Mouse (Mus musculus) embryonic facial prominence, embryonic 13.5 days (tissue): Measurements from ENCODE around the gene Atp6v0a1. TPM values are rescaled to one million over a fixed set of nuclear protein-coding genes. Genes with fewer than 3 reads are reported as not detected.

Experiments used
- ATAC-seq: fragments of 200-750 bp; cut with Nextera tagmentation; 2 replicates; pipeline ENCODE4 v1.8.0; 2017; ENCODE audit warnings: low read depth; ENCODE audit not compliant: insufficient number of reproducible peaks, insufficient read depth, low FRiP score, low TSS enrichment
- H3K27ac ChIP-seq: fragments of 300-500 bp; sonication (generic); 2 replicates; pipeline ENCODE4 v1.5.1; 2015; ENCODE audit warnings: moderate library complexity, mild to moderate bottlenecking, inconsistent platforms
- H3K27me3 ChIP-seq: fragments of 300-500 bp; sonication (generic); 2 replicates; pipeline ENCODE4 v1.6.1; 2015; ENCODE audit warnings: mild to moderate bottlenecking, inconsistent platforms
- H3K36me3 ChIP-seq: fragments of 300-500 bp; sonication (generic); 2 replicates; pipeline ENCODE4 v1.6.1; 2015; ENCODE audit warnings: mild to moderate bottlenecking, inconsistent platforms
- H3K4me1 ChIP-seq: fragments of 300-500 bp; sonication (generic); 2 replicates; pipeline ENCODE4 v1.6.1; 2015; ENCODE audit warnings: inconsistent platforms
- H3K4me2 ChIP-seq: fragments of 300-500 bp; sonication (generic); 2 replicates; pipeline ENCODE4 v1.6.1; 2015; ENCODE audit warnings: moderate library complexity, mild to moderate bottlenecking, inconsistent platforms
- H3K4me3 ChIP-seq: fragments of 300-500 bp; sonication (generic); 2 replicates; pipeline ENCODE4 v1.5.1; 2015; ENCODE audit warnings: mild to moderate bottlenecking, inconsistent platforms
- H3K9ac ChIP-seq: fragments of 300-500 bp; sonication (generic); 2 replicates; pipeline ENCODE4 v1.6.1; 2015; ENCODE audit warnings: mild to moderate bottlenecking, inconsistent platforms
- H3K9me3 ChIP-seq: fragments of 300-500 bp; sonication (generic); 2 replicates; pipeline ENCODE4 v1.6.1; 2016; ENCODE audit warnings: inconsistent platforms
- WGBS: fragments of 180-500 bp; shearing (Covaris S2); methylation state at CpG from one replicate; pipeline ENCODE4 v1.1.7; 2015; ENCODE audit warnings: mixed read lengths; 5-methylcytosine and 5-hydroxymethylcytosine counted together
- polyA plus RNA-seq: library from polyadenylated mRNA; unstranded; fragments of >200 nt; fragmentation: Nextera tagmentation; extraction: Ambion mirVana; gene quantifications from 2 replicates; pipeline ENCODE4 v1.2.1, GENCODE M21; 2015

Atp6v0a1 gene
- polyA plus RNA-seq, 1 experiment from 2014 or later = 33.2 TPM

- Histone ChIP-seq H3K27ac (no peak overlapping the region), H3K4me1 (peaks cover 24% of the 10 kb centered on the region), H3K4me2 (peak overlapping the region; percentile 49), H3K4me3 (peak overlapping the region; percentile 24), H3K9ac (peak overlapping the region; percentile 28; the same call in 1 of the 2 replicates), H3K36me3 (peaks cover 3% of the 10 kb centered on the region; the same call in 1 of the 2 replicates), H3K9me3 (no peaks in the 10 kb centered on the region), H3K27me3 (peaks cover 58% of the 10 kb centered on the region)
- no peak for ATAC-seq
- WGBS = 2% methylated on average over 27 of the region's 27 CpGs
Observed at GRCm38 (mm10) chr11:101079746-101080145, 70.5 kb downstream of the Atp6v0a1 start.

GRCm38 (mm10) chr11:101080421-101080820, 71.2 kb downstream of the Atp6v0a1 start:
- peaks cover 24% of the 10 kb centered on the region for H3K4me1 ChIP-seq
- H3K9ac ChIP-seq = no peak overlapping the region
- 51% methylated on average over 5 of the region's 5 CpGs for WGBS
- H3K36me3 ChIP-seq = peaks cover 10% of the 10 kb centered on the region
- no peak overlapping the region for H3K27ac ChIP-seq
- no peak overlapping the region for H3K4me2 ChIP-seq
- H3K9me3 ChIP-seq = no peaks in the 10 kb centered on the region
- peaks cover 58% of the 10 kb centered on the region for H3K27me3 ChIP-seq
- ATAC-seq = no peak
- H3K4me3 ChIP-seq = no peak overlapping the region

GRCm38 (mm10) chr11:101081659-101082058, 72.4 kb downstream of the Atp6v0a1 start:
- Histone ChIP-seq H3K36me3 (peaks cover 15% of the 10 kb centered on the region), H3K4me2 (peak overlapping the region; percentile 99), H3K4me1 (peaks cover 30% of the 10 kb centered on the region), H3K9me3 (no peaks in the 10 kb centered on the region), H3K27ac (peak overlapping the region; percentile 87; the same call in 1 of the 2 replicates), H3K27me3 (peaks cover 51% of the 10 kb centered on the region), H3K9ac (peak overlapping the region; percentile 88), H3K4me3 (peak overlapping the region; percentile 71)
- WGBS = 5% methylated on average over 10 of the region's 10 CpGs
- no peak for ATAC-seq

- Histone ChIP-seq H3K27ac (peak within 1 kb of the TSS; percentile 87), H3K4me3 (peak within 1 kb of the TSS; percentile 71), H3K9ac (peak within 1 kb of the TSS; percentile 88), H3K27me3 (peaks cover 44% of the 10 kb centered on the region), H3K4me2 (peak within 1 kb of the TSS; percentile 99), H3K4me1 (peaks cover 34% of the 10 kb centered on the region), H3K9me3 (no peaks in the 10 kb centered on the region), H3K36me3 (peaks cover 15% of the 10 kb centered on the region)
- 0% methylated on average over 51 of the region's 51 CpGs for WGBS
- ATAC-seq = peak; percentile 84
Observed at GRCm38 (mm10) chr11:101082208-101083082, 73.2 kb downstream of the Atp6v0a1 start, which contains the start of gene Coasy. Coasy (plus strand) TSS chr11:101082565.

GRCm38 (mm10) chr11:101083083-101083697, 73.9 kb downstream of the Atp6v0a1 start:
- 30% methylated on average over 19 of the region's 19 CpGs for WGBS
- Histone ChIP-seq H3K9me3 (no peaks in the 10 kb centered on the region), H3K27ac (peak overlapping the region; percentile 87), H3K27me3 (peaks cover 36% of the 10 kb centered on the region), H3K4me1 (peaks cover 41% of the 10 kb centered on the region), H3K36me3 (peaks cover 19% of the 10 kb centered on the region), H3K9ac (peak overlapping the region; percentile 88), H3K4me3 (peak overlapping the region; percentile 71), H3K4me2 (peak overlapping the region; percentile 99)
- ATAC-seq = no peak

- H3K9ac ChIP-seq = 0 out of 2 replicates have a peak overlapping the region, but pooled peaks have one; percentile 88
- ATAC-seq = no peak
- H3K36me3 ChIP-seq = peaks cover 27% of the 10 kb centered on the region
- no peak overlapping the region; the same call in 1 of the 2 replicates for H3K4me2 ChIP-seq
- no peaks in the 10 kb centered on the region for H3K9me3 ChIP-seq
- H3K27me3 ChIP-seq = peaks cover 26% of the 10 kb centered on the region
- H3K27ac ChIP-seq = no peak overlapping the region
- H3K4me3 ChIP-seq = no peak overlapping the region
- 82% methylated on average over 14 of the region's 14 CpGs for WGBS
- H3K4me1 ChIP-seq = peaks cover 42% of the 10 kb centered on the region
Observed at GRCm38 (mm10) chr11:101084246-101084645, 75.0 kb downstream of the Atp6v0a1 start.

- peaks cover 33% of the 10 kb centered on the region for H3K36me3 ChIP-seq
- ATAC-seq = no peak
- peaks cover 20% of the 10 kb centered on the region for H3K27me3 ChIP-seq
- H3K4me3 ChIP-seq = no peak overlapping the region
- no peak overlapping the region for H3K9ac ChIP-seq
- peaks cover 36% of the 10 kb centered on the region for H3K4me1 ChIP-seq
- H3K27ac ChIP-seq = 0 out of 2 replicates have a peak overlapping the region, but pooled peaks have one; percentile 7
- 92% methylated on average over 12 of the region's 12 CpGs for WGBS
- no peaks in the 10 kb centered on the region for H3K9me3 ChIP-seq
- H3K4me2 ChIP-seq = no peak overlapping the region
Observed at GRCm38 (mm10) chr11:101084811-101085210, 75.6 kb downstream of the Atp6v0a1 start.

- WGBS = 91% methylated on average over 18 of the region's 18 CpGs
- ATAC-seq = no peak
- H3K4me3 ChIP-seq = no peak overlapping the region
- peaks cover 35% of the 10 kb centered on the region for H3K4me1 ChIP-seq
- 0 out of 2 replicates have a peak overlapping the region, but pooled peaks have one; percentile 96 for H3K4me2 ChIP-seq
- peaks cover 42% of the 10 kb centered on the region for H3K36me3 ChIP-seq
- peaks cover 10% of the 10 kb centered on the region for H3K27me3 ChIP-seq
- H3K9me3 ChIP-seq = no peaks in the 10 kb centered on the region
- H3K27ac ChIP-seq = no peak overlapping the region
- peak overlapping the region; percentile 88 for H3K9ac ChIP-seq
Observed at GRCm38 (mm10) chr11:101085617-101086322, 76.5 kb downstream of the Atp6v0a1 start.

GRCm38 (mm10) chr11:101086323-101086674, 77.0 kb downstream of the Atp6v0a1 start:
- WGBS = 84% methylated on average over 6 of the region's 6 CpGs
- peaks cover 48% of the 10 kb centered on the region for H3K36me3 ChIP-seq
- H3K4me3 ChIP-seq = peak overlapping the region; percentile 83

GRCm38 (mm10) chr11:101086756-101087681, 77.8 kb downstream of the Atp6v0a1 start, which contains the start of gene Mlx:
Mlx (plus strand) TSS chr11:101087277.
- H3K36me3 ChIP-seq = peaks cover 55% of the 10 kb centered on the region
- peak; percentile 76 for ATAC-seq
- no peaks in the 10 kb centered on the region for H3K27me3 ChIP-seq
- H3K9me3 ChIP-seq = no peaks in the 10 kb centered on the region
- H3K9ac ChIP-seq = peak within 1 kb of the TSS; percentile 88
- WGBS = 2% methylated on average over 52 of the region's 52 CpGs
- peak within 1 kb of the TSS; percentile 96 for H3K4me2 ChIP-seq
- H3K27ac ChIP-seq = peak within 1 kb of the TSS; percentile 79
- peak within 1 kb of the TSS; percentile 83 for H3K4me3 ChIP-seq
- H3K4me1 ChIP-seq = peaks cover 30% of the 10 kb centered on the region

More at GRCm38 (mm10) chr11:101086323-101086674, 77.0 kb downstream of the Atp6v0a1 start:
- Histone ChIP-seq H3K4me2 (peak overlapping the region; percentile 96), H3K27me3 (peaks cover 5% of the 10 kb centered on the region), H3K9me3 (no peaks in the 10 kb centered on the region), H3K4me1 (peaks cover 35% of the 10 kb centered on the region), H3K27ac (peak overlapping the region; percentile 79; the same call in 1 of the 2 replicates), H3K9ac (peak overlapping the region; percentile 88)
- no peak for ATAC-seq
